Mouse (Mus musculus) CD8-positive naive resting alpha-beta T cell, adult 57 days (primary cell): Measurements from ENCODE around the gene Ndufb8. TPM values are rescaled to one million over a fixed set of nuclear protein-coding genes. Genes with fewer than 3 reads are reported as not detected.

Source experiments
- total RNA-seq: library from RNA; stranded (reverse); gene quantifications from one replicate; pipeline ENCODE4 v1.2.4, GENCODE M21; 2023

Ndufb8 gene
- total RNA-seq: 98.9 TPM

GRCm38 (mm10) chr19:44554861-44555590, at the start of gene Ndufb8:
Gene Ndufb8 (minus strand): TSS chr19:44555440.

GRCm38 (mm10) chr19:44562652-44563206, 7.5 kb upstream of the Ndufb8 start, which contains the start of gene Hif1an:
Gene Hif1an (plus strand): TSS chr19:44562850.

GRCm38 (mm10) chr19:44552731-44553130, 2.5 kb downstream of the Ndufb8 start, which contains the start of gene Gm20538:
Gene Gm20538 (minus strand): TSS chr19:44552831.

GRCm38 (mm10) chr19:44545321-44546041, 9.8 kb downstream of the Ndufb8 start, which contains the start of gene Sec31b:
Gene Sec31b (minus strand): TSS chr19:44545864.

Other genes with a start within 250 kb of the Ndufb8 start
- gene Scd4, start 222.3 kb downstream of the Ndufb8 start, total RNA-seq: 1.2 TPM
- gene Scd1, start 147.6 kb downstream of the Ndufb8 start, total RNA-seq: 52.4 TPM
- gene Wnt8b, start 62.0 kb downstream of the Ndufb8 start, total RNA-seq: not detected
- gene Sec31b, start 9.6 kb downstream of the Ndufb8 start, total RNA-seq: 2.8 TPM
- gene Gm20538, start 2.6 kb downstream of the Ndufb8 start, total RNA-seq: not detected
- gene Hif1an, start 7.4 kb upstream of the Ndufb8 start, total RNA-seq: 48.0 TPM
- not detected for gene Pax2, start 200.6 kb upstream of the Ndufb8 start, total RNA-seq